Mouse (Mus musculus): ENCODE results near the gene Zmynd11.

Gene Zmynd11

DNA sequence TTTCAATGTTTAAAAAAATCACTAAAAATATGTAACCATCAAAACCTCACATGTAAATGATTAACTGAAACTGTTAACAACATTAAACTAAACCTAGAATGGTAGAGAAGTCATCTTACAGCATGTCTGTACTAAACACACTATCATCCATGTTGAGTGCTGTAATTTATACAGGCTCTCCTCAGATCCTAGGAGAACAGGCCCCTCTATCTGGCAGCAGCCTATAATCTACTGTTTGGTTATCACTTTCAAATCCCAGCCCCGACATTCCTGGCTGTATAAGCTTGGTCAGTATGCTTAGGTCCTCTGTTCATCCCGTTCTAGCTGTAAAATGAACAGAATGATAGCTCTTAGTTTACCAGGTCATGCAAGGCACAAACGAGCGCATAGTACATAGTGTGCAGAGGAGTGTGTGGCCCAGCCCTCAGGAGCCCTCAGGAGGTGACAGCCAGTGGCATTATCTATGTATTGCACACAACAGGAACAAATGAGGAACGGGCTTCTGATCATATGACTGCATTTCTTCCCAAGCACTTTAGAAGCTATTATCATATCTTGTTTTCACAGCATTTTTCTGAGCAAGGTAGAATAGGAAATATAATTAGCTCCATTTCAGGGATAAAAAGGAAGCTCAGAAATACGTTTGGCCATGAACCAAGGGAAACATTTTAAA, 51.5 kb downstream of the Zmynd11 start:
- DNase-seq: no peak

DNA sequence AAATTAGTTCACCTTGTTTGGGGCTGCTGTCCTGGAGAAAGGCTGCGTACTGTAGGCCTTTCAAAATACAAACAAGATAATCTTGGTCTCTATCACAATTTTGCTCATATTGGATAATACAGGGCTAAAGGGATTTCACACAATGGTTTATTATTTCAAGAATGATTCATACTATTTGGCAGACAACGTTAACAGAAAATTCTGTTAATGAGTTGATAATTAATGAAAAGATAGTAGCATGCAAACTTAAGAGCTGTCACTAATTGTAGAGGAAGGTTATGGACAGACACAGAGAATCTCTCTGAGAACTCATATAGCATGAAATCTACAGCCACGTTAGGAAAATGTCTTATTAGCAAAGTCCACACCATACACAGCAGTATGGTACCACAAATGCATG, 52.2 kb downstream of the Zmynd11 start:
- no peak for DNase-seq

DNA sequence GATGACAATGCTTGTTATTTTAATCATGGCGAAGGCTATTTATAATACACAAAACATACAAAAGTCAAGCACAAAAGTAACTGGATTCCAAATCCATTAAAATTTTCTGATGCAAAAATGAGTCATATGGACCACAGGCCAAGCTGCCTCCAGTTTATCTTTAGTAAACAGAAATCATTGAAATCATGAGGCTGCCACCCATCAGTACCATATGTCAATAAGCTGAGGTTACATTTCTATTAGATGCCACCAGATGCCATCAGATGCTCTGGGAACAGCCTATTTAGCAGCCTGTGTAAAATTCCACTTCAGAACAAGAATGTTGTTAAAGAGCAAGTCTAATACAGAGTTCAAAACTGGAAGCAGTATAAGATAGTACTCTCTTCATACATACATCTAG, 52.7 kb downstream of the Zmynd11 start:
- DNase-seq: no peak

DNA sequence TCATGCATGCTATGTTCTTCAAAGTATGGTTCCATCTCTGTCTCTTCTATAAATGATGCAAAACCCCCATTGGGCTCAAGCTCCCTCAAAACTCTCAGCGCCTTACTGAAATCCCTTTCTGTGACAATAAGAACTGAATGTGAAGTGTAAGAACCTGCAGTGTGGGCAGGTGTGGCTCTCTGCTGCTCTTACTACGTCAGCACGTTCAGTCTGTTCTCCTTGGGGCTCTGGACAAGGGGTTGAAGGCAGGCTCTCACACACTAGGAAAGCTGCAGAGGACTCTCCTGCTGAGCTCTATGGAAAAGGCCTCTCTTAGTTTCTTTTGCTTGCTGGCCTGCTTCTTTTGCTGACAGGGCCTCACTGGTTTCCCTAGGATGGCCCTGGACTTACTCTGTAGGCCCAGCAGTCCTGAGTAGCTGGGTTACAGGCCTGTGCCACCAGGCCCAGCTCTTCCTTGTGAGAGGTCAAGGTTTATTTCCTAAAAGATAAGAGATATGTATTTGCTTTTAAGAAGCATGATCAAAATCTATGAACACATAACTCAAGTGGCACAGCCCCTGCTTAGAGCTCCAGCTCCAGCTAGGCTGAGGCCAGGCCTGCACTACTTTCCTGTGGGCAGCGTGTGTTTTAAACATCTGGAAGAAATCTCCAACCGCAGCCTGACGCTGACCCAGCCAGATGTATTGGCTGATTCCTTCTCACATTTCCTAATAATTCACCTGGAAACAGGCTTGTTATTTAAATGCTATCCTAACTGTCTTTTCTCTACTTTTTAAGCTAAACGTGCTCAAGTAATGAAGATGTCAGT, 56.5 kb downstream of the Zmynd11 start:
- peak; percentile 59 for DNase-seq

DNA sequence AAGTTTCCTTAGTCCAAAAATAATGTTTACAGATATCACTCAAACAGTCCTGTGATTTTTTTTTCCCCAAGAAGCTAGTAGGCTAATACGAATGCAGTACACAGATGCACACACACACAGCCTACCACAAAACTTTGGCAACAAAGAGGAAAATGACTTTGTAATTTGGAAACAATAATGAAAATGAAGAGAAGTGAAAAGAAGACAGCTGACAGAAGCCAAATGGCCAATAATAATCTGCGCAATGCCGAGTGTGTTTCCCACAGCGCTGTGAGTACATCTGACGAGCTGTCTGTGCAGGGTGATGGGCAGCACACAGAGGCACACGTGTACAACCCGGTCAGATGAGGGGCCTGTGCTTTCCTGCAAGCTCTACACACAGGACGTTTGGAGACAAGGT, 58.4 kb downstream of the Zmynd11 start:
- DNase-seq: no peak

DNA sequence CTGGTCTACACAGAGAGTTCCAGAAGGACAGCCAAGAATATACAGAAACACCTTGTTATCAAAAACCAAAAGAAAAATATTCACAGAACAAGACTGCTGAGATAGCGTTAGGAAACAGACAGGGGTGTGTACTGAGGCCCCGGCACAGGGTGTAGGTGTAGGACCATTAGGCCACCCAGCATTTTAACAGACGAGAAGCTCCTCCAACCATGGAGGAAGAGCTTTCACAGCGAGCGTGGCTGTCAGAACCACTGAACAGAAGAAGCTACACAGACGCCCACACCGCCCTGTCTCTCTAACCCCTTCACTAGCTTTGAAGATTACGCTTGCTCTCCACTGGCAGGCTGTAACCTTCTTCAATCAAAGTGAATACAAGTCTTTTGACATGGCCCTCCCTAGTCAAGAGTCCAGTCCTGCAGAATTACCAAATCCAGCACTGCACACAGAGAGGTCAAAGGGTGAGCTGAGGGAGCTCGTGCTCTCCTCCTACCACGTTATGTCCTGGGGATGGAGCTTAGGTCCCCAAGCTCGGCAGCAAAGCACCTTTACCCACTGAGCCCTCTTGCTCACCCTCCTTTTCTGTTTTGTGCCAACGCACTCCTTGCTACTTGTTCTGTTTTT, 62.4 kb downstream of the Zmynd11 start:
- DNase-seq: no peak

DNA sequence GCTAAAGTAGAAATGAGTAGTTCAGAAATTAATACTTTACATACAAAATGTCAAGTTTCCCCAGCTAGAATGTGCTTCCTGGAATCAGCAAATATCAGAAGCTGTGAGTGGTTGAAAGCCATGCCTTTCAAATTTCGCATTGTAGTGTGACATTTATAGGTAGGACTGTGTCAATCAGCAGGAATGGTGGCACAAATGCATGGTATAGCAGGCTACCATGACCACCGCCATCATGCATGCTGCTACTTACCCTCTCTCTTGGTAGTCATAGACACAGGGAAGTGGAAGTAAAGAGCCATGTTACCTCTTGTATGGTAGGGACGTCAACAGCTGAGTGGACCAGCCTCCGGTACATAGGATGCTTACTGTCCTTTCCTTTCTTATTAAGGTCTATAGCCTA, 67.8 kb downstream of the Zmynd11 start:
- DNase-seq: no peak

DNA sequence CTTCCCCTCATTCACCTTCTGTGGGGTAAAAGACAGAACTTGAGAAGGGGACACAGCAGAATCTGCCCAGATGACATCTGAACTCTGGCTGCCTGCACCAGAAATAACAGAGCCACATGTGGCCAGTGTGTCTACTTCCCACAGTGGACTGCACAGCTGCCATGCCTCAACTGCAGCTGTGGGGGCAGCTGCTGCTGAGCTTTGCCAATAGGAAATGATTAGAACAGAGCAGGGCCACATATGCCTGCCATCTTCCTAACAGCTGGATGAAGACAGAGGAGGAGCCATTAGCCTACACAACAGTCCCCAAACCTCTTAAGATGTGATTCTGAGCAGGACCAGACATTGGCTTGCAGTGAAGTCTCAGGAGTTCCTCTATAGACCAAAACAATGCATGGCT, 69.3 kb downstream of the Zmynd11 start:
- peak; percentile 13 for DNase-seq

DNA sequence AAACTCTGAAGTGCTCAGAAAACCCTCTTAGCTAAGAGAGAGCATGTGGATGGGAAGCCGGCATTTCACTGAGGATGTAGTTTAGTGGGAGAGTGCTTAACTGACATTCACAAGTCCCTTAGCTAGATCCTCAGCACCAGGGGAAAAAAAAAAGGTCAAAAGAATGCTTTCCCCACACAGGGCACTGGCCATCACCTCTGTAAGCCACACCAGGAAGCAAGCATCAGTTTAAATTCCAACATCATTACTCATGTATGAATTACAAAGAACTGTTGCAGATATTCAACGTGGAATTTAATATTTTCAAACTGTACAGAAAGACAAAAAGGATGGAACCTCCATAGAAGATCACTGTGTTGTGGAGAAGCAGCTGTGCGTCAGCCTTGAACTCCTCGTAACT, 69.7 kb downstream of the Zmynd11 start:
- DNase-seq: no peak

DNA sequence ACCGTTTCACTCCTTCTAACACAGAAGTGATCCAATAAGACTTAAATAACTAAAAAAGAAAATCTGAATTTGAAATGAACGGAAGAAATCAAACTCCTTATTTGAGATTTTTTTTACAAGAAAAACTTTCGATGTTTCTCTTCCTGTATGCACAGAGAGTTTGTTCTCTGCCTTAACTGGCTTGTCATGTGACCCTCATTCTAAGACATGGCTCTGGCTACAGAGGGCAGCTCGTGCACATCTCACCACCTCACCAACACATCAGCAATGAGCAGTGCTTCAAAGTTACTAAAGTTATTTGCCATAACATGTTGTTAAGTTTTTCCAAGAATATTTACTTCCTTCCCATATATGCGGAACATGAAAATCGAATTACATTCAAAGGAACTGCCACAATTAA, 70.5 kb downstream of the Zmynd11 start:
- DNase-seq: no peak

DNA sequence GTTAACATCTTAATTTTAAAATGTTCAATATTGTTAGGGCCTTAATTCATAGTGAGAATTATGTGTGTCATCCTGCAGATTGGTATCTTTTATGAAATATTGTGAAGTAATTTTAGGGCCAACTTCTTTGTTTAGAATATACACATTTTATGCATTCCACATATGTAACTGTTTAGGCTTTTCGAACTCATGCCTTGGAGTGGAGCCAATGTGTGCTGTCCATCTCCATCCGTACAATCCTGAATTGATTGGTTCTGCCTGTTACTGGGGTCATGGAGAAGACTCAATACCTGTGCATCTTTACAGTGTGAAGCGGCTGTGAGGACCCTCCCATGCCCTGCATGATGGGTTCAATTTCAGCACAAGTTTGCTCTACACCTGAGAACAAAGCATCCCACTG, 72.3 kb downstream of the Zmynd11 start:
- no peak for DNase-seq

DNA sequence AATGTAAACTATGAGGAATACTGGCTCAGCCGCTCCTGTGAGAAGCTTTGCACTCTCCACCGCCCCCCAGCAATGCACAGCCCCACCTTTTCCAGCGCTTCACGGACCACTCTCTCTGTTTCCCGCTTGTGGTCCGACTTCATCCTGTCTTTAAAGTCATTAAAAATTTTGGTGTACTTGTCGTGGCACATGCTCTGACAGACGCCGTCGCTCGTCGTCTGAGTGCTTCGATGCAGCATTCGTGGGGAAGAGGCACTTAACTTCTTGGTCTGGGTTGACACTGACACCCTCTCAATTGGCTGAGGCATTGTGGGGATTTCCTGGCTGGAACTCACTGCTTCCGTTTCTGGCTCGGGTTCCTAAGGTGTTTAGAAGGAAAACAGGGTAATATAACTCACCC, 75.8 kb downstream of the Zmynd11 start:
- no peak for DNase-seq

DNA sequence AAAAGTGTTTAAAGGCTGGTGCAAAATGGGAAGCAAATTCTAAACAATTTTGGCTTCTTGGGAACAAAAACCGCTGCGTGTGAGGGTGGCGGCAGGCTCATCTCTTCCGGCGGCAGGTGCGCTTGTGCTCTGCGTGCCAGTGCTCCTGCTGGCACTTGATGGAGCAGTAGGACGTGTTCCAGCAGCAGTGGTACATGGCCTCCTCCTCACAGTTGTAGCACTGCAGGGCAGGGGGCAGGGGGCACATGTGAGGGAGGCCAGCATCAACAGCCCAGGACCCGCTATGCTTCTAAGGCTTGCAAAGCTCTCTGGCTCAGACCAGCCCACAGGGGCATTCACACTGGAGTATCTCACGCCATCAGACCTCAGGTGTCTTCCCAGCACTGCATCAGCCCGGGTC, 78.4 kb downstream of the Zmynd11 start:
- DNase-seq: no peak

DNA sequence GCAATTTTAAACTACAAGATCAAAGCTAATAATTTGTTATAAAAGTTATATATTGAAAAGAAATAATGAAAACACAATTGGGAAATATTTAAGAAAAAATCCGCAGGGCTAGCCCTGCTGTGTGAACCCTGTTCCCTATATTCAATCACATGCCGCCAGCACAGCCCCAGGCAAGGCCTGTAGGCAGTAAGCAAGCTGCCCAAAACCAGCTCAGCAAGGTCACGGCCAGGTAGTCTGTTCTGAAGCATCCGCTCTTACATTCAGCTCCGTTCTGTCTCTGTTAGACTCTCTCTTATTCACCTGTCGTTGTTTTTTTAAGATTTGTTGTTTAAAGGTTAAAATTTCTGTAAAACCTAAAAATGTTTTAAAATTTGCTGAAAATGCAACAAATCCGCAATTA, 78.9 kb downstream of the Zmynd11 start:
- no peak for DNase-seq

DNA sequence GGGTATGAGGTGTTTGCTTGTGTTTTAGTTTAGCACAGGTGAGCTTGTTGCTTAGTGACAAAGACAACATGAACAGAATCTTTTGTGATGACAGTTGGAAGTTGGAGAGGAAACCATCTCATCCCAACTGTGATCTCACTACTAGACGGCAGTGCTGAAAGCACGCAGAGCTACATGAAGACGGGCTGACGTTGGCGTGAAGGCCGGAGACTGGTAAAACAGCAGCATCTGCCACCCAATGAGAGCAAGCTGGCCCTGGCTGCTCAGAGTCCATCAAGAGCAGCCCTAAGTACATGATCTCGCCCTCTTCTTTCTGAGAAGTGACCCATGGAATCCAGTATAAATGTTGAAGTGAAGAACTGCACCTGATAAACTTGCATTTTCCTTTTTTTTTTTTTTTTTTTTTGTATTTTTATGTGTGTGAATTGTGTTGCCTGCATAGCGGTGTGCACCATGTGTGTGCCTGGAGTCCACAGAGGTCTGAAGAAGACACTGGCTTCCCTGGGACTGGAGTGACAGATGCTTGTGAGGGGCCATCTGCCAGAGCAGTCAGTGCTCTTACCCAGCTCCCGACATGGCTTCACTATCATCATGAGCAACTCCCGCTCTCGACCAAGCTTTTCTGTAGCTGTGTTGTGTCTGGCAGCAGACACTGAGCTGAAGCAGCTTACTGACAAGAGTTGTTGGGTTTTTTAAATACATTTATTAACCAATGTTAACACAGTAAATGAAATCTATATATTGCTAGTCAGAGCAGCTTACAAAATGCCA, 80.8 kb downstream of the Zmynd11 start:
- no peak for DNase-seq

DNA sequence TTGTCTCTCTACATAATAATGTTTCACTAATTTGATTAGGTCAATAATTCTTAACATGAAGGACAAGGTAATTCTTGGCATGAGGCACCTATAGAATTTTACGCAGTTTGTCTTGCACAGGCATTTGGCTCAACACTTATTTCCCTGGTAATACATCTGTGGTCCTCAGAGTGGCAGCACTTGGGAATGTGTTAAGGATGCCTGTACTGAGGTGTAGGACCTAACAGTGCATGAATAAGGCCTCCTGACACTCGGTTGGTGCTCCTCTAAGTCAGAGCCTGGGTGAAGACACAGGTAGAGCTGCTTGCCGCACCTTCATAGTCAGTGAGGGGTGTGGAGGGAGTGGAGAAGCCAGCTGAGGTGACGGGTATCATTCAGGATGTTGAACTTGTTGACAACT, 81.8 kb downstream of the Zmynd11 start:
- DNase-seq: no peak

DNA sequence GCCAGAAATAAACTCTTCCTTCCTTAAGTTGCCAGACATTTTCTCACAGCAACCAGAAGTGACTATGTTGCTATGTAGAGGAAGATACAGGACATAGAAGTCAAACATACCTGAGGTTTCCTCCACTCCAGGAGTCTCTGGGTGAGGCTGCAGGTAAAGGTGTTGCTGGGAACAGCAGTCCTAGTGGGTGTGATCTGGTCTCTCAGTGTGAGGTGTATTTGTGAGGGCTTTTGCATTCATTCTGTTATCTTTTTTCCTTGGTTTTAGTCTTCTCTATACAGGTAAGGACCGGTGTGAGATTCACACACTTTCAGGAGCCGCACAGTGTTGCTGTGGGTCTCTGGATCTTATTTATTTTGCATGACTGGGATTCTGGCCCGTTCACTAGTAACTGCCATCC, 83.6 kb downstream of the Zmynd11 start:
- no peak for DNase-seq

DNA sequence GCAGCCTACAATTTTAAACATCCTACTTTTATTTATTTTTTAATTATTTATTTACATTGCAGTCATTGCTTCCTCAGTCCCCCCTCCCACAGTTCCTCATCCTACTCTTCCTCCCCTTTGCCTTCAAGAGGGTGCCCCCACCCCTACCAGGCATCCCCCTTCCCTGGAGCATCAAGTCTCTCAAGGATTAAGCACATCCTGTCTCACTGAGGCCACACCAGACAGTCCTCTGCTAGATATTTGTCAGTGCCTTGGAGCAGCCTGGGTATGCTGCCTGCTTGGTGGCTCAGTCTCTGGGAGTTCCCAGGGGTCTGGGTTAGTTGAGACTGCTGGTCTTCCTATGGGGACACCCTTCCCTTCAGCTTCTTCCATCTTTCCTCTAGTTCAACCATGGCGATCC, 91.0 kb downstream of the Zmynd11 start:
- DNase-seq: no peak

DNA sequence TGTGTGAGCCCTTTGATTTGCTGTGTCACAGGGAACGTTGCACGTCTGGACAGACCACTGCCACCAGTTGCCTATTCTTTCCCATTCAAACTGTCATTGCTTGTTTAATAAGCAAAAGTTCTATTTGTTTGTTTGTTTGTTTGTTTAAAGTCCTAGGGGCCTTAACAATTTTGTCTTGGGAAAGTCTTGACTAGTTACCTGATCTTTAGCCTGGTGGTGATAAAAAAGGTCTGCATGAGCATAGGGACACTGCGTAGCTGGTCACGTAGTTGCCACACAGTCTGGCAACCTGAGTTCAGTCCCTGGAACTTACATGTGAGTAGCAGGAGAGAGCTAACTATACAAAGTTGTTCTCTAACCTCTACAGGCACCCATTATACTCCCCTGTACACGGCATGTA, 95.9 kb downstream of the Zmynd11 start:
- no peak for DNase-seq

DNA sequence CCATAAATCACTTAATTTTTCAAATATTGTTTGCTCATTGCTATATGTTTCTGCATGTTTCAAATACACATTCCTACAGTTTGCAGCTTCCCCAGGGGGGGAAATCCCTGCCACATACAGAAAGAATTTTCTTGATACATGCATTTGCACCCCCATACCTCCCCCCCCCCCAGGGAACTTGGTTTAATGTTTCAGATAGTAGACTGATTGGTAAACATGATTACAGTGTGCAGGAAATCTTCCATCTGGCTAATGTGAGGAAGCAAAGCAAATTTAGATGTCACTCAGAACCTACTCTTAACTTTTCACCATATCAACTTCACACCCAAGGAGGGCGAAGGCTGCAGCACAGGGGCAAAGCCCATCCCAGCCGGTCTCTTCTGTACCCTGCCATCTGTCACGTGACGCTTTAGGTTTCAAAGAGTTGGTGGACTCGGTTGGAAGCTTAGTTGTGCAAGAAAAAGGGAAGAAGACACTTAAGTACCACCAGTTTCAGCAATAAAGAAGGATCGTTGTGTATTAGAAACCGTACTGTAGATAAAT, 97.1 kb downstream of the Zmynd11 start:
- DNase-seq: no peak

DNA sequence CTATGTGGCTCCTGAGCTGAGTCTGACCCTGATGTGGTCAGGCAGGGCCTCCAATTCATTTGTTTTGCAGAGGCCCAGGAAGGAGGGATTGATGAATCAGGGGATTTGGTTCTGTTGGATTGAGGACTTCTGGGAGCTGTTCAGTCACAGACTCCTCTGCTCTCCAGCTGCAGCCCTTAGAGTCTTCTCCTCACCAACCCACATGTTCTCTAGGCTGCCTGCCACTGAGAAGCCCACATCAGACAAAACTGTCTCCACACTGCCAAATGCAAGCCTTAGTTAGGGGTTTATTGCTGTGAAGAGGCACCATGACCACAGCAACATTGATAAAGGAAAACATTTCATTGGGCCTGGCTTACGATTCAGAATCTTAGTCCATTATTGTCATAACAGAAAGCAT, 101.5 kb downstream of the Zmynd11 start:
- no peak for DNase-seq

DNA sequence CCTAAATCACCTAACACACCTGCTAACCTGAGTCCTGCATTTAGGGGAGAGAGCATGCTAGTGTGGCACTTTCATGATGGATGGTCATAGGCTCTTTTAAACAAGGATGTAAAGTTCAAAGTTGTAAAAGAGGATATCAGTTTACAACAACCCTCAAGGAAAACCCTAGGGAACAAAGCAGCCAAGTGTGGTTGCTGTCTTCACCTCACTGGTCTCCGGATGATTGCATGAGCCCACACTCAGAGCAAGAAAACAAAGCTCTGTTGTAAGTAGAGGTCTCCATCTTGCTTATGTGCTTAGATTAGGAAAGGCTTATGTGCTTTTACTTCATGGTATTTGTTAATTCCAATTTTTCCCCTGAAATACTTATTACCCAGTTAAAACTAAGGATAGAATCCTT, 104.4 kb downstream of the Zmynd11 start:
- DNase-seq: peak; percentile 11

DNA sequence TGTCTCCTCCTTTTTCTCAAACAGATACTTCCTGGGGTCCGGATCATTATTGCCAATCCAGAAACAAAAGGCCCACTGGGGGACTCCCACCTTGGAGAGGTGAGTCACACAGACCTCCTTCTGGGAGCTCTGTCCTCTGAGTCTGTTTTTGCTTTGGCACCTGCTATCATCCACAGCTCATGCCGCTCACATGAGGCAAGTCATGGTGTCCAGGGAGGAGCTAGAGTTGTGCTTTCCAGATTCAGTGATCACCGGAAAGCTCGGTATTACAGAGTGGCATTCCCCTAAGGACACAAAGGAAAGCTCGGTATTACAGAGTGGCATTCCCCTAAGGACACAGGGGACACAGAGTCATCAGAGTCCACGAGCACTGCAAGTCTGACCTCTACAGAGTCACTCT, 108.5 kb downstream of the Zmynd11 start:
- no peak for DNase-seq
